Mouse (Mus musculus): ENCODE measurements around the gene Hba-a2.

The Hba-a2 gene

GRCm38 (mm10) chr11:32320507-32321195 is 24.4 kb downstream of the Hba-a2 start:
- no peak for DNase-seq (ENCODE audit: low spot score)

GRCm38 (mm10) chr11:32321196-32321565 is 24.9 kb downstream of the Hba-a2 start:
- peak; percentile 55 for DNase-seq (ENCODE audit: low spot score)

DNA sequence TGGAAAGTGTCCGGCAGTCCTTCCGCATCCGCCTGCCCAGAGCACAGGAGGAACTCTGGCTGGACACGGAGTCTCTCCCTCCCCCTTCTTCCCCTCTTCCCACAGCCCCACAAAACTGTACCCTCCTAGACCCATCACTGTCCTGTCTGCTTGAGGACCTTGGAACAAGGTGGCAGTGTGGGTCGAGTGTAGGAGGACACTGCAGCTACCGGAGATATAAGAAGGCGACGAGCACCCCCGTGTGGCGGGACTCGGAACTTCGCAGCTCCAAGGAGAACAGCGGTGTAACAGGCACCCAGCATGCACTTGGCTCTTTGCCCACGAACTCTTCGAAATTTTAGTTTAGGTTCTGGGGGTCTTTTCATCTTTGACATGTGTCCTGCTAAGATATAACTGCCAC is 28.3 kb downstream of the Hba-a2 start:
- peak; percentile 75 for DNase-seq (ENCODE audit: low spot score)

DNA sequence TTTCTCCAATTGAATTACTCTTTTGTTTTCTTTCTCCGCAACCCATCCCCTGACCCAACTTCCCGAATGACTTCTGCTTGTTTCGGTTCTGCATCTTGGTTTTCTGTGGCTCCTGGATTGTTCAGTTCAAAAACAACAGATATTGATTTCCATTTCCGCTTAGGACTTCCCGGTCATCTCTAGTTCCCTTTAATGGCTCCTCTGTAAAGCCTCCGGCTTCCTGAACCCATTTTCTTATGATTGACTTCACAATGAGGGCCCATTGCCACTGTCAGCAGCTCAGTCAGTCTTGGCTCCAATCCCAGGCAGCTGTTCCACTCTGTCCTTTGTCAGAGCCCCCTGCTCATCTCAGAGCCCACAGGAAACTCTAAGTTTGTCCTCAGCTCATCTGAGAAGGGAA is 34.8 kb downstream of the Hba-a2 start:
- DNase-seq (ENCODE audit: low spot score) = no peak

DNA sequence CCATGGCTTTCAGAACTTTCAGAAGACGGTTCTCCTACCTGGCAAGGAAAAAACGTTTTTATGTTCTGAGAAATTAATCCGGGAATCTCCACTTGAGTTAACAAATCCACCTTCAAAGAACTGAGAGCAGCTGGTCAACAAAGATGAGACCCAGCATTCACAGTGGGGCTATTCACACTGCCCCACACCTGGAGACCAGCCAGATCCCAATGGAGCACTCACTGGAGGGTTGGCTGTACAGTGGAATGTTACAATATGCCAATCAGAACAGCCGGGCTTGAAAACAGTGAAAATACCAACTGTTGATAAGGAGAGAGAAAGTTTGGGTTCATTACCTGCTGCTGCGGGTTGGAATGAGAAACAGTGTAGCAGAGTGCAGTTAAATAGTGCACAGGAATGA is 35.6 kb downstream of the Hba-a2 start:
- DNase-seq (ENCODE audit: low spot score) = no peak

DNA sequence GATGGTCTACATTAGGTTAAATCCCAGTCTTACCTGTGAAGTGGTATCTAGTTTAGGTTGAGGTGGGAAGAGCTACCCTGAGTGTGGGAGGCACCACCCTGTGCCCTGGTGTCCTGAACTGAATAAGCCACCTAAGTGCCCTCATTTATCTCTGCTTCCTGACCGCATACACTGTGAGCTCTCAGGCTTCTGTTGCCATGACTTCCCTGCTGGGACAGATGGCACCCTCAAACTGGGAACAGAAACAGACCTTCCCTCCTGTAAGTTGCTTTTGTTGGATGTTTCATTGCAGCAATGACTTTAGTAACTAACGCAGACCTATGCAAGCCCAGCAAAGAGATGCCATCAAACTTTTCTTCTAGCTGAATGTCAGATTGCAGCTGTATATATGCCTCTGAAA is 36.9 kb downstream of the Hba-a2 start:
- DNase-seq (ENCODE audit: low spot score) = no peak

DNA sequence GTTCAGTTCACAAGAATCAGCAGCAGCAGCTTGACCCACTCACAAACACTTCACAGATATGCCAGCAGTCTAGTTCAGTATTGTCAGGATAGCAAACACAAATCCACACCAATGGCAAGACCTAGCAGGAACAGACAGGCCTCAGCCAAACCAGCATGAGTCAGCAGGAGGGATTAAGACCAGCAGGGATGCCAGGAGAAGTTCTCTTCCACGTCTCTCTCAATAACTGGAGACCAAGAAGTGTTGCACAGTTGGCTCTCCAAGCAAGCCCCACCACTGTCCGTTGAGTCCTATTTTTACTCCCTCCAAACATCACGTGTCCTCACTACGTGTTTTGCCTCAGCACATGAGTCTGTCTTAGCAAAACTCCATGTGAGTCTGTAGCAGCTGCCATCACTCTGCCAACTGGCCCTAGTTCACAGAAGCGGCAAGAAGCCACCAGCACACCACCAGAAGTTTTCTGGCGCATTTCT is 40.2 kb downstream of the Hba-a2 start:
- no peak for DNase-seq (ENCODE audit: low spot score)

DNA sequence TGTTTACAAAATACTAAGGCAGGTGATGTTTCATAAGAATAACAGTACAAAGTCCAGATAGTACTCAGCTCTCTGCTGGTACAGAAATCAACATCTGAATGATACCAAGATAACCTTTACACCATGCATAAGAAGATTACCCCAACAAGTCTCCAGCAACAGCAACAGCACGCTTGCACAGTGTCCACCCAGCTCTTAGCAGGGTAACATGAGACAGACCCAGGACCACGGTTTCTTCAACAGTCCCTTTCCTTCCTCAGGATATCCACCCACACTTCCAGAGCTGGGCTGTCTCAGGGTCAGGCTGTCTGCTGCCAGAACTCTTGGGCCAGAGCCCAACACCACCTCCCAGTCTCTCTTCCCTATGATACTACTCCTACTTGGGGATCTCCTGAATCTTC is 42.8 kb downstream of the Hba-a2 start:
- DNase-seq (ENCODE audit: low spot score) = no peak

GRCm38 (mm10) chr11:32340476-32341473 is 44.5 kb downstream of the Hba-a2 start:
- DNase-seq (ENCODE audit: low spot score) = no peak

- peak; percentile 40 for DNase-seq (ENCODE audit: low spot score)
Observed at GRCm38 (mm10) chr11:32342770-32343191, 46.5 kb downstream of the Hba-a2 start.

- no peak for DNase-seq (ENCODE audit: low spot score)
Observed at GRCm38 (mm10) chr11:32343350-32343749, 47.1 kb downstream of the Hba-a2 start.

DNA sequence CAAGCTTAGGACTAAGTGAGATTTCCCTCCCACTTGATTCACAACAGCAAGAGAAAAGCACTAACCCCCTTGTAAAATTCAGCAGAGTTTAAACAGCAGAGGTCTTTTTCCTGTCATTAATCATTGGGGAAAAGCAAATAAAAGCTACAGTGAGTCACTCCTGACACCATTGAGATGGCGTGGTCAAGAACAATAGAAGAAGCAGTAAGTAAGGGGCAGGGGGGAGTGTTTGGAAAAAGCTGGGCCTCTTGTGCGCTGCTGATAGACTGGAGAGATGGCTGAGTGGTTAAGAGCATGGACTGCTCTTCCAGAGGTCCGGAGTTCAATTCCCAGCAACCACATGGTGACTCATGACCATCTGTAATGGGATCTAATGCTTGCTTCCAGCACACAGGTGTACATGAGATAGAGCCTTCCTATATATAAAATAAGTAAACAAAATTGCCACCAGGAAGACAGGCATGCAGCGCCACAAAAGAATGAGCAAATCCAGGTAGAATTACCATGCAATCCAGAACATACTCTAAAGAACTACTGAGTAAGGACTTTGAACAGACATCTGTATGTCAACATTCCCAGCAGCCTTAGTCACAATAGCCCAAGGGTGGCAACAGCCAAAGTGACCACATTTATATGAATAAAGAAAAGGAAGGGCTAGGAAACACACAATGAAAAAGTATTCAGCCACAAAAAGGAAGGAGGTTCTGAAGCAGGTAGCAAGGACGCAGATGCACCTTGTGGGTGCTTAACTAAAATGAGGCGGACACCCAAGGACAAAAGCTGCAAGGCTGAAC is 49.4 kb downstream of the Hba-a2 start:
- DNase-seq (ENCODE audit: low spot score) = no peak
